Mouse (Mus musculus): Measurements from ENCODE around the gene Btg1. TPM values are rescaled to one million over a fixed set of nuclear protein-coding genes. Genes with fewer than 3 reads are reported as not detected.

Gene Btg1
- total and polyA plus RNA-seq, 2 experiments from 2014 or later: 24.7 to 28.7 TPM

DNA sequence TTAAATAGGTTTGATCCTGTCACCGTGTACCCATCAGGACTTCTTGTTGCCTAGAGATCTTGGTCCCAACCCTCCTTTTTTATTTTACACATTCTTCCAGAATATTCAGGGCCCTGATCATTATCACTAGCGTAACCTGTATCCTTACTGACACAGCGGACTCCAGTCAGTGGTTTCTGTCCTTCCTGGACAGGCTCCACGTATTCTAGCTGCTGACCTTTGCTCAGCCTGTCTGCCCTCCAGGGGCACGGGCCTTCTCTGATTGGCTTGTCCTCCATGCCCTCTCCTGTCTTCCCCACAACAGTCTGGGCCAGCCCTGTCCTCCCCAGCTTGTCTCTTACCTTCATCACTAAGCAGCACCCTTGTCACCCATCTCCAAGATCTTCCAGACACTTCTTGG, 36.2 kb downstream of the Btg1 start:
- ATAC-seq (ENCODE audit: insufficient read depth, low read depth) (no peak), DNase-seq (ENCODE audit: low spot score) (no peak)
- H3K36me3 ChIP-seq (replicated peaks; ENCODE audit: control insufficient read depth, insufficient read depth, low read length): no peaks in the 10 kb centered on the region
- H3K27ac ChIP-seq (ENCODE audit: low read depth): no peak overlapping the region
- H3K9me3 ChIP-seq (replicated peaks; ENCODE audit: control insufficient read depth, low read length): no peaks in the 10 kb centered on the region
- no peaks in the 10 kb centered on the region for H3K27me3 ChIP-seq (ENCODE audit: control insufficient read depth, insufficient read depth, low read length)
- no peak overlapping the region for H3K4me3 ChIP-seq (ENCODE audit: low read depth, low read length)
- TF ChIP-seq EP300 (IDR thresholded peaks at IDR 0.05; ENCODE audit: low read depth) (no peak), CTCF (IDR thresholded peaks at IDR 0.05; ENCODE audit: low read depth) (no peak)
- no peaks in the 10 kb centered on the region for H3K4me1 ChIP-seq (ENCODE audit: control insufficient read depth, insufficient read depth)
- 85% methylated on average over 5 of the region's 5 CpGs for WGBS
- H3K9ac ChIP-seq (replicated peaks; ENCODE audit: low read depth, low read length): no peak overlapping the region
- no peak overlapping the region for H3K4me2 ChIP-seq (ENCODE audit: low read depth, low read length)

DNA sequence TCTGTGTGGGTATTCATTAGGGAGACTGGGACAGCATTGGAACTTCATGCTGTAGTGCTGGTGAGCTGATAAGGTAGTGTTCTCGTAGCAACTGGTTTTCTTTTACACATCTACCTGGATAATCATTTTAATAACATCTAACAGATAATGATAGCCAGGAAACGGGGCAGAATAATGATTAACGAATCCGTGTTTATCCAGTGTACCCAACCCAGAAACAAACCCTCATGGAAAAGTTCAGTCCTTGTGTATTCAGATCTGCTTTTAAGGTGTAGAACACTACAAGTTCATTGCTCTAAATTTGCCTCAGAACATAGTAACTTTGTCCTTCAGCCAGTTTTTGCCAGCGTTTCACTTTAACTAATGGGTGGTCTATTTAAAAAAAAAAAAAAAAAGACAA, 37.3 kb downstream of the Btg1 start:
- TF ChIP-seq EP300 (IDR thresholded peaks at IDR 0.05; ENCODE audit: low read depth): no peak
- TF ChIP-seq CTCF (IDR thresholded peaks at IDR 0.05; ENCODE audit: low read depth): no peak
- no peaks in the 10 kb centered on the region for H3K27me3 ChIP-seq (ENCODE audit: control insufficient read depth, insufficient read depth, low read length)
- H3K9ac ChIP-seq (replicated peaks; ENCODE audit: low read depth, low read length): no peak overlapping the region
- DNase-seq (ENCODE audit: low spot score) (no peak), ATAC-seq (ENCODE audit: insufficient read depth, low read depth) (no peak)
- no peak overlapping the region for H3K4me3 ChIP-seq (ENCODE audit: low read depth, low read length)
- no peak overlapping the region for H3K27ac ChIP-seq (ENCODE audit: low read depth)
- H3K4me1 ChIP-seq (ENCODE audit: control insufficient read depth, insufficient read depth): no peaks in the 10 kb centered on the region
- H3K36me3 ChIP-seq (replicated peaks; ENCODE audit: control insufficient read depth, insufficient read depth, low read length): no peaks in the 10 kb centered on the region
- H3K9me3 ChIP-seq (replicated peaks; ENCODE audit: control insufficient read depth, low read length): no peaks in the 10 kb centered on the region
- 81% methylated on average over 5 of the region's 5 CpGs for WGBS
- H3K4me2 ChIP-seq (ENCODE audit: low read depth, low read length): no peak overlapping the region

GRCm38 (mm10) chr10:96654576-96654975, 37.8 kb downstream of the Btg1 start:
- Histone ChIP-seq H3K4me2 (ENCODE audit: low read depth, low read length) (no peak overlapping the region), H3K4me1 (ENCODE audit: control insufficient read depth, insufficient read depth) (no peaks in the 10 kb centered on the region), H3K27ac (ENCODE audit: low read depth) (no peak overlapping the region), H3K9me3 (replicated peaks; ENCODE audit: control insufficient read depth, low read length) (no peaks in the 10 kb centered on the region), H3K36me3 (replicated peaks; ENCODE audit: control insufficient read depth, insufficient read depth, low read length) (no peaks in the 10 kb centered on the region), H3K4me3 (ENCODE audit: low read depth, low read length) (no peak overlapping the region), H3K27me3 (ENCODE audit: control insufficient read depth, insufficient read depth, low read length) (no peaks in the 10 kb centered on the region), H3K9ac (replicated peaks; ENCODE audit: low read depth, low read length) (no peak overlapping the region)
- ATAC-seq (ENCODE audit: insufficient read depth, low read depth) (no peak), DNase-seq (ENCODE audit: low spot score) (no peak)
- WGBS: 64% methylated on average over 7 of the region's 7 CpGs
- TF ChIP-seq EP300 (IDR thresholded peaks at IDR 0.05; ENCODE audit: low read depth) (no peak), CTCF (IDR thresholded peaks at IDR 0.05; ENCODE audit: low read depth) (no peak)

- Histone ChIP-seq H3K4me3 (ENCODE audit: low read depth, low read length) (no peak overlapping the region), H3K4me1 (ENCODE audit: control insufficient read depth, insufficient read depth) (no peaks in the 10 kb centered on the region), H3K36me3 (replicated peaks; ENCODE audit: control insufficient read depth, insufficient read depth, low read length) (no peaks in the 10 kb centered on the region), H3K27me3 (ENCODE audit: control insufficient read depth, insufficient read depth, low read length) (no peaks in the 10 kb centered on the region), H3K9ac (replicated peaks; ENCODE audit: low read depth, low read length) (no peak overlapping the region), H3K27ac (ENCODE audit: low read depth) (no peak overlapping the region), H3K4me2 (ENCODE audit: low read depth, low read length) (no peak overlapping the region), H3K9me3 (replicated peaks; ENCODE audit: control insufficient read depth, low read length) (no peaks in the 10 kb centered on the region)
- TF ChIP-seq EP300 (IDR thresholded peaks at IDR 0.05; ENCODE audit: low read depth): no peak
- DNase-seq (ENCODE audit: low spot score): no peak
- WGBS: 85% methylated on average over 2 of the region's 2 CpGs
- ATAC-seq (ENCODE audit: insufficient read depth, low read depth): no peak
Observed at GRCm38 (mm10) chr10:96655066-96655465, 38.3 kb downstream of the Btg1 start.

GRCm38 (mm10) chr10:96656176-96656575, 39.4 kb downstream of the Btg1 start:
- 65% methylated on average over 3 of the region's 3 CpGs for WGBS

GRCm38 (mm10) chr10:96658906-96659305, 42.1 kb downstream of the Btg1 start:
- ATAC-seq (ENCODE audit: insufficient read depth, low read depth) (no peak), DNase-seq (ENCODE audit: low spot score) (no peak)
- no peaks in the 10 kb centered on the region for H3K9me3 ChIP-seq (replicated peaks; ENCODE audit: control insufficient read depth, low read length)
- H3K9ac ChIP-seq (replicated peaks; ENCODE audit: low read depth, low read length): no peak overlapping the region
- no peak overlapping the region for H3K27ac ChIP-seq (ENCODE audit: low read depth)
- WGBS: 54% methylated on average over 5 of the region's 5 CpGs
- no peaks in the 10 kb centered on the region for H3K4me1 ChIP-seq (ENCODE audit: control insufficient read depth, insufficient read depth)
- no peak overlapping the region for H3K4me2 ChIP-seq (ENCODE audit: low read depth, low read length)
- H3K4me3 ChIP-seq (ENCODE audit: low read depth, low read length): no peak overlapping the region
- no peaks in the 10 kb centered on the region for H3K27me3 ChIP-seq (ENCODE audit: control insufficient read depth, insufficient read depth, low read length)
- H3K36me3 ChIP-seq (replicated peaks; ENCODE audit: control insufficient read depth, insufficient read depth, low read length): no peaks in the 10 kb centered on the region
- TF ChIP-seq EP300 (IDR thresholded peaks at IDR 0.05; ENCODE audit: low read depth) (no peak), CTCF (IDR thresholded peaks at IDR 0.05; ENCODE audit: low read depth) (no peak)

More at GRCm38 (mm10) chr10:96656176-96656575, 39.4 kb downstream of the Btg1 start:
- Histone ChIP-seq H3K4me1 (ENCODE audit: control insufficient read depth, insufficient read depth) (no peaks in the 10 kb centered on the region), H3K9ac (replicated peaks; ENCODE audit: low read depth, low read length) (no peak overlapping the region), H3K27me3 (ENCODE audit: control insufficient read depth, insufficient read depth, low read length) (no peaks in the 10 kb centered on the region), H3K36me3 (replicated peaks; ENCODE audit: control insufficient read depth, insufficient read depth, low read length) (no peaks in the 10 kb centered on the region), H3K9me3 (replicated peaks; ENCODE audit: control insufficient read depth, low read length) (no peaks in the 10 kb centered on the region), H3K27ac (ENCODE audit: low read depth) (no peak overlapping the region), H3K4me3 (ENCODE audit: low read depth, low read length) (no peak overlapping the region), H3K4me2 (ENCODE audit: low read depth, low read length) (no peak overlapping the region)
- TF ChIP-seq CTCF (IDR thresholded peaks at IDR 0.05; ENCODE audit: low read depth) (no peak), EP300 (IDR thresholded peaks at IDR 0.05; ENCODE audit: low read depth) (no peak)
- ATAC-seq (ENCODE audit: insufficient read depth, low read depth) (no peak), DNase-seq (ENCODE audit: low spot score) (no peak)
